Mouse (Mus musculus) liver, adult 2 months (tissue): ENCODE results near the gene Wdr34.

Source experiments
- CTCF ChIP-seq: fragments of 200-500 bp; IDR thresholded peaks from 2 replicates; pipeline ENCODE4 v1.5.1; 2011; ENCODE audit warnings: low read depth, low read length, control low read depth
- POLR2A ChIP-seq: fragments of 200-500 bp; IDR thresholded peaks from 2 replicates; pipeline ENCODE4 v1.6.1; 2011; ENCODE audit warnings: low read length, control low read depth; ENCODE audit not compliant: insufficient read depth; ENCODE audit errors: extremely low read depth

DNA sequence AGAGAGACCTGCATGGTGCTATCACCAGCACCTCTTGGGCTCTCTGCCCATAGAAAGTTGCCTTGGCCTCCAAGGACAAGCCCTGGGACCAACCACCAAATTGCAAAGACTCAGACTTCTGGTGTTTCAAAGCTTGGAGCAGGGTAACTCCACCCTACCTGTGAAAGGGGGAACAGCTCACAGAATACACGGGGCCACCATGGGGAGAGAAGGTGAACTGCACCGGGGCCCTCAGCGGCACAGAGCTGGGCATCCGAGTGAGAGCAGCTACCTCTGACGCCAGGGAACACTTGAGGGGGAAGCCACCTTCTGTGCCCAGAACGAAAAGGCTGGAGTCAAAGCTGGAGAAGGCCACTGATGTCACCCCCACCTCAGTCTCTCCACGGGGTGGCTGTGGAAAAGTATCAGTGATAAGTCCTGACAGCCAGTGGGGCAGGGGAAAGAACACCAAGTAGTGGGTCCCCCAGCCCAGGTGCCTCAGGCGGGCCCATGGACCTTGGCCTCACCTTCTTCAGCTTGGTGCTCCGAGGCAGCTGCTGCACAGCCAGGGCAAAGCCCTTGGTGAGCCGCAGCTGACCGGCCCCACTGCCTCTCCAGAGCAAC, 16.3 kb downstream of the Wdr34 start:
- no peak for TF ChIP-seq POLR2A
- 0 out of 2 replicates have a peak, but pooled peaks have one; percentile 8 for TF ChIP-seq CTCF
